Mouse (Mus musculus) erythroblast, embryonic 14.5 days (primary cell): ENCODE measurements around the gene Mtus2.

Experiments used
- GATA1 ChIP-seq: IDR thresholded peaks from 2 replicates; pipeline ENCODE4 v1.6.1; 2012; ENCODE audit warnings: low read length, inconsistent platforms, mixed read lengths
- TAL1 ChIP-seq: IDR thresholded peaks from 3 replicates; pipeline ENCODE4 v1.6.1; 2012; ENCODE audit warnings: low read length, inconsistent platforms, mixed read lengths

GRCm38 (mm10) chr5:147939226-147939625 lies 17.9 kb upstream of the Mtus2 start:
- TF ChIP-seq GATA1: no peak
- no peak for TF ChIP-seq TAL1
